Mouse (Mus musculus) heart, embryonic 10.5 days (tissue): Measurements from ENCODE around the gene Rtkn2. TPM values are rescaled to one million over a fixed set of nuclear protein-coding genes. Genes with fewer than 3 reads are reported as not detected.

ENCODE experiments used
- DNase-seq: peaks from one replicate; pipeline ENCODE4 v3.0.0-alpha.2; 2017; ENCODE audit warnings: low spot score
- H3K27ac ChIP-seq: fragments of 300-500 bp; sonication (generic); 2 replicates; pipeline ENCODE4 v1.5.1; 2016; ENCODE audit warnings: mild to moderate bottlenecking
- H3K27me3 ChIP-seq: fragments of 300-500 bp; sonication (generic); 2 replicates; pipeline ENCODE4 v1.6.1; 2016; ENCODE audit warnings: mild to moderate bottlenecking; ENCODE audit not compliant: poor library complexity, insufficient read depth, severe bottlenecking
- H3K36me3 ChIP-seq: fragments of 300-500 bp; sonication (generic); 2 replicates; pipeline ENCODE4 v1.6.1; 2016; ENCODE audit warnings: mild to moderate bottlenecking, moderate library complexity
- H3K4me1 ChIP-seq: fragments of 300-500 bp; sonication (generic); 2 replicates; pipeline ENCODE4 v1.6.1; 2016; ENCODE audit warnings: mild to moderate bottlenecking
- H3K4me3 ChIP-seq: fragments of 300-500 bp; sonication (generic); 2 replicates; pipeline ENCODE4 v1.5.1; 2016; ENCODE audit warnings: mild to moderate bottlenecking, moderate library complexity
- H3K9me3 ChIP-seq: fragments of 300-500 bp; sonication (generic); 2 replicates; pipeline ENCODE4 v1.6.1; 2016; ENCODE audit warnings: mild to moderate bottlenecking, moderate library complexity
- WGBS: fragments of 180-500 bp; shearing (Covaris S2); methylation state at CpG from one replicate; pipeline ENCODE4 v1.1.7; 2016; 5-methylcytosine and 5-hydroxymethylcytosine counted together
- polyA plus RNA-seq: library from polyadenylated mRNA; unstranded; fragments of >200 nt; fragmentation: Nextera tagmentation; extraction: Ambion mirVana; gene quantifications from 2 replicates; pipeline ENCODE4 v1.2.1, GENCODE M21; 2016

Rtkn2 gene
- polyA plus RNA-seq, 1 experiment from 2014 or later = 7.1 TPM

DNA sequence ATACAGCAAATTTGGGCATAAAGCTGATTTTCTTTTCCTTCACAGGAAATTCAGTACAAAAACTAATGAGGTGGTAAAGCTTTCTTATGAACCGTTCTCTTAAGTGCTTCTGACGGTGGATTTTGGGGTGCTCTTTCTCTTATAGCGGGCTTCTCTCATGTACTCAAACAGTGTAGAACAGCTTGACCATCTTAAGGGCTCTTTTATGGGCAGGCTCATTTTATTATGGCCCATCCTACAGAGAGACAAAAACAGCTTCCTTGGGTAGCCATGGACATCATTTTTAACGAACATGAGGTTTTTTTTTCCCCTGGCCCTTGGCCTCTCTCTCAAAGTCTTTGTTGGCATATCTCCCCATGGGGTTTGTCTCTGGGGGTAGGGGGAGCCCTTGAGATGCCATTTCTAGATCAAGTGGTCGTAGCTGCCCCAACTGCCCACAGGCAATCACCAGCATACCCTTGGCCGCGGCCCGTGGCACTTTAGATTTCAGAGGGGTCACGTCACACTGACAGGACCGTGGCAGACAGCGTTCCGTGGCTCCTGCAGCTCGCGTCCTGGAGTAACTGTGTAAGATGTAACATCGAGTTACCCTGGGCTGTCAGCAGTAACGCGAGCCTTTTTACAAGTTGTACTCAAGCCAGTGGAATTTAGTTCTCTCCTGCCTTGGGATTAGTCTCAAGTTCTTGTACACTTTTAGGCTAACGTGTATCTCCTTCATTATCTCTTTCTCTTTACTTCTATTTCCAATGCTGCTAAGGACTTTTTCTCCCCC lies 24.5 kb downstream of the Rtkn2 start:
- Histone ChIP-seq H3K27me3 (no peaks in the 10 kb centered on the region), H3K27ac (no peak overlapping the region), H3K36me3 (0 out of 2 replicates have a peak, but pooled peaks cover 2% of the 10 kb centered on the region), H3K4me3 (no peak overlapping the region), H3K9me3 (no peaks in the 10 kb centered on the region), H3K4me1 (0 out of 2 replicates have a peak, but pooled peaks cover 5% of the 10 kb centered on the region)
- no peak for DNase-seq
- WGBS = 78% methylated on average over 18 of the region's 18 CpGs

DNA sequence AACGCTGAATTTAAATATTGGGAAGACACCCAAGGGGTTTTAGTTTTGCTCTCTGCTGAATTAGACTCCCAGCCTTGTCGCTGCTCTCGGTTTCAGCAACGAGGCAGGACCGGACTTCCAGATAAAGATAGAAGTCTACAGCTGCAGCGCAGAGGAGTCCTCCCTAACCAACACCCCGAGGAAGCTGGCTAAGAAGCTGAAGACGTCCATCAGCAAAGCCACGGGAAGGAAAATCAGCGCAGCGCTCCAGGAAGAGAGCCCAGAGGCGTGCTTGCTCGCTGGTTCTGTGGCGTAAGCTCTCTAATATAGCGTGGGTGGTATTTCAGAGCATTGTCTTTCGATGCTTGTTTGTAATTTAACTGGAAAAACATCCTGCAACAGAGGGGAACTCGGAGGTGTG lies 26.0 kb downstream of the Rtkn2 start:
- no peaks in the 10 kb centered on the region for H3K9me3 ChIP-seq
- H3K27me3 ChIP-seq = no peaks in the 10 kb centered on the region
- DNase-seq = no peak
- no peak overlapping the region for H3K27ac ChIP-seq
- no peak overlapping the region for H3K4me3 ChIP-seq
- 72% methylated on average over 17 of the region's 17 CpGs for WGBS
- 0 out of 2 replicates have a peak, but pooled peaks cover 5% of the 10 kb centered on the region for H3K4me1 ChIP-seq
- 0 out of 2 replicates have a peak, but pooled peaks cover 2% of the 10 kb centered on the region for H3K36me3 ChIP-seq

DNA sequence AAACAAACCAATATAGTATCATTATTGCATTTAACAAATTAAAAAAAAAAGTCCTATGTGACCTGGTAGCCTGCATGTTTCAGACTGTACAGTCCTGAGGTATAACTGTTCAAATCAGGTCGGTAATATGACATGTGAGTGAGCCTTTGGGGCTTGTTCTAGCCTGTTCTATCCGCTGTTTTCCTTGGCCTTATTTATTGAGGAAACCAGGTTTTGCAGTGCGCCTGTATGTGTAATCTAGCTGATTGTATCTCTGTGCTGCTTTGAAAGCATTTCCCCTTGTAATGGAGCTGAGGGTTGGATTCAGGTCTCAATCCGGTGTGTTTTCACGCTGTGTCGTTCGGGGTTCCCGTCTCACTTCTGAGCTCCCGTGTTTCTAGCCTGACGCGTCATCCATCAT lies 27.1 kb downstream of the Rtkn2 start:
- Histone ChIP-seq H3K4me3 (no peak overlapping the region), H3K27me3 (no peaks in the 10 kb centered on the region), H3K27ac (no peak overlapping the region), H3K9me3 (no peaks in the 10 kb centered on the region), H3K4me1 (0 out of 2 replicates have a peak, but pooled peaks cover 5% of the 10 kb centered on the region), H3K36me3 (peaks cover 9% of the 10 kb centered on the region)
- 85% methylated on average over 11 of the region's 11 CpGs for WGBS
- no peak for DNase-seq

DNA sequence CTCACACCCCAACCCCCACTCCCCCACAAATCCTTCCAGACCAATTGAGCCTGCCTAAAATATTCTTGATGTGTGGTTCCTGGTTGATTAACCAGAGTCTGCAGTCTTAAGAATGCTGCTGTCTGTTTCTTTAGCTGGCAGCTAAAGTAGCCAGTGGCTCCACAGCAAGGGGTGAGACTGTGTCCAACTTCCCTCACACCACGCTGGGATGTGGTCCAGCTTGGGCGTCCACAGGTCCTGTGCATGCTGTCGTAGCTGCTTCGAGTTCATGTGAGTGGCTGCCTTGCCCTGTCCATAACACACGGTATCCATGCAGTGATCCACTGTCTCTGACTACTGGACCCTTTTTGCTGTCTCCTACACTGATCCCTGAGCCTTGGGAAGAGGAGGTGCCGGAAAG lies 27.7 kb downstream of the Rtkn2 start:
- Histone ChIP-seq H3K4me3 (no peak overlapping the region), H3K36me3 (peaks cover 15% of the 10 kb centered on the region), H3K9me3 (no peaks in the 10 kb centered on the region), H3K4me1 (0 out of 2 replicates have a peak, but pooled peaks cover 5% of the 10 kb centered on the region), H3K27ac (0 out of 2 replicates have a peak overlapping the region, but pooled peaks have one; percentile 19), H3K27me3 (no peaks in the 10 kb centered on the region)
- whole genome bisulfite sequencing = 94% methylated on average over 6 of the region's 6 CpGs
- no peak for DNase-seq

DNA sequence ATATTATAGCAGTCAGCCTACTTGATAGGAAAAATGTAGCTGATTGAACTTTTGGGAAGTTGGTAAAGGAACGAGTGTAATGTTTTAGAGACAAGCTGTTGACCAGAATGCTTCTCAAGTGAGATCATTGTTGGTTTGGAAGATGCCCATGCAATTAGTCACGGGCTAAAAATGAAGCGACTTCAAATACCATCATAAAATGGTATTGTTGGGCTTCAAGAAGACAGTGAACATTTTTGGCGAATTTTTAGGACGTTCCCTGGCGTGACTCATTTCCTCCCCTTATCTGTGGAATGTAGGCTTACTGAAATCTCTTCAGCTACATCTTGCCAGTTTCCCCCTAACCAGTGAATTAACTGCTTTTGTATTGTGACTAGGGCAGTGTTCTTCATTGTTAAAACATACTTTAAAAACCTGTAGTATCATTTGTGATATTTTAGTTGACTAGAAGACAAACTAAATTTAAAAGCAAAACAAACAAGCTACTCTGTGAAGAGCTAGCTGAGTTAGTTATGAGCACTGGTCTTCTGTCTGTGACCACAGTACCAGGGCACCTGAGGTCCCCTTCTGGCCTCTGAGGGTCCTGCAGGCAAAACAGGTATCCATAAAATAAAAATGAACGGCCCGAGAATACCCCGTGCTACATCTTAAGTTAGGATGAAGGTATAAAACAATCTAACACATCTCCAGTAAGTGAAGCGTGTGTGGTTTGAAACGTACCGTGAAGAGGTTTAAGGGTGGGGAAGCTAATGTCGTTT lies 29.0 kb downstream of the Rtkn2 start:
- 0 out of 2 replicates have a peak, but pooled peaks cover 5% of the 10 kb centered on the region for H3K4me1 ChIP-seq
- H3K36me3 ChIP-seq = peaks cover 22% of the 10 kb centered on the region
- H3K9me3 ChIP-seq = no peaks in the 10 kb centered on the region
- no peak overlapping the region for H3K4me3 ChIP-seq
- 0 out of 2 replicates have a peak overlapping the region, but pooled peaks have one; percentile 16 for H3K27ac ChIP-seq
- no peaks in the 10 kb centered on the region for H3K27me3 ChIP-seq
- 56% methylated on average over 13 of the region's 13 CpGs for WGBS
- DNase-seq = no peak

DNA sequence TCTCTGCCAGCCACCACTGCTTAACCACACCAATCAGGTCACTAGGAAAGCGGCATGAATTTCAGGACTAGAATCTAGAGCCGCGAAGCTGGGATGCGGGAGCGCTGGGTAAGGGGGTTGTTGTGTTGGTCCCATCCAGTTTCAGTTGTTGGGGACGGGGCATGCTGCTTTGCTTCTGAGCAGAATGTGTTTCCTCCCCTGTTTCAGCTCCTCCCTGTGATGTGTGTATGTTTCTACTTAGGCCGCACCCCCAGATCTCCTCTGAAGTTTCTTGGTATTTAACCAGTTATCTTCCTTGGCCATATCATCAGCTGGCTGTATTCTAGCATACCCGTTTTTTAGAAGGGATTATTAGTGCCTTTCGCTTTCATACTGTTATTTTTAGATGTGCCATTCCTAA lies 29.9 kb downstream of the Rtkn2 start:
- 80% methylated on average over 9 of the region's 9 CpGs for WGBS
- H3K4me3 ChIP-seq = no peak overlapping the region

DNA sequence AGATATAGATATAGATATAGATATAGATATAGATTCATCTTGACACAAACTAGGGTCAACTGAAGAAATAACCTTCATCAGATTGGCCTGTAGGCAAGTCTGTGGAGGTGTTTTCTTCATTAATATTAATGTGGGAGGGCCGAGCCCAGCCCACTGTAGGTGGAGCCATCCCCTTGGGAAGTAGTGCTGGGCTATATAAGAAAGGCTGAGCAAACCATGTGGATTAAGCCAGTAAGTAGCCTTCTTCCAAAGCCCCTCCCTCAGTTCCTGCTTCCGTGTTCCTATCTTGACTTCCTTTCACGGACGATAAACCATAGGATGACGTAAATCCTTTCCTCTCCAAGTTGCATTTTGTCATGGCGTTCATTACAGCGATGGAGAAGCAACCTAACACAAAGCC lies 30.5 kb downstream of the Rtkn2 start:
- H3K4me1 ChIP-seq = 0 out of 2 replicates have a peak, but pooled peaks cover 5% of the 10 kb centered on the region
- no peaks in the 10 kb centered on the region for H3K9me3 ChIP-seq
- peaks cover 22% of the 10 kb centered on the region for H3K36me3 ChIP-seq
- H3K27ac ChIP-seq = no peak overlapping the region
- H3K27me3 ChIP-seq = no peaks in the 10 kb centered on the region
- DNase-seq = no peak
- H3K4me3 ChIP-seq = no peak overlapping the region
- 91% methylated on average over 7 of the region's 7 CpGs for WGBS

More for the DNA sequence above, 29.9 kb downstream of the Rtkn2 start:
- Histone ChIP-seq H3K4me1 (0 out of 2 replicates have a peak, but pooled peaks cover 5% of the 10 kb centered on the region), H3K9me3 (no peaks in the 10 kb centered on the region), H3K36me3 (peaks cover 22% of the 10 kb centered on the region), H3K27me3 (no peaks in the 10 kb centered on the region), H3K27ac (no peak overlapping the region)
- no peak for DNase-seq

DNA sequence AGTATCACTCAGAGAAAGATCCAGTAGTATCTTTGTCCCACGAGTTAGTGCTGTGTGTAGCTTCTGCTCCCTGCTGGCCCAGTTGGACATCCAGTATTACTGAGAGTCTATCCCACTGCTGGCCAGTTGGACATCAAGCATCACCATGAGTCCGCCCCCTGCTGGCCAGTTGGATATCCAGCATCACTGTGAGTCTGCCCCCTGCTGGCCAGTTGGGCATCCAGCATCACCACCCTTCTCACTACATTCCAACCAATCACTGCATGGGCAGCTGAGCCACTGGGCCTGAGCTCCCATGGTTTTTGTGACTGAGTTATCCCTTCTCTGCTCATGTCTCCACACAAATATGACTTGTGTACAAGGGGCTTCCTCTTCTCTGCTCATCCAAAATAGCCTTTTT lies 33.8 kb downstream of the Rtkn2 start:
- Histone ChIP-seq H3K27me3 (no peaks in the 10 kb centered on the region), H3K4me3 (no peak overlapping the region), H3K27ac (no peak overlapping the region), H3K36me3 (peaks cover 22% of the 10 kb centered on the region), H3K4me1 (0 out of 2 replicates have a peak, but pooled peaks cover 5% of the 10 kb centered on the region), H3K9me3 (no peaks in the 10 kb centered on the region)
- DNase-seq = no peak
- 80% methylated on average over 2 of the region's 2 CpGs for WGBS

DNA sequence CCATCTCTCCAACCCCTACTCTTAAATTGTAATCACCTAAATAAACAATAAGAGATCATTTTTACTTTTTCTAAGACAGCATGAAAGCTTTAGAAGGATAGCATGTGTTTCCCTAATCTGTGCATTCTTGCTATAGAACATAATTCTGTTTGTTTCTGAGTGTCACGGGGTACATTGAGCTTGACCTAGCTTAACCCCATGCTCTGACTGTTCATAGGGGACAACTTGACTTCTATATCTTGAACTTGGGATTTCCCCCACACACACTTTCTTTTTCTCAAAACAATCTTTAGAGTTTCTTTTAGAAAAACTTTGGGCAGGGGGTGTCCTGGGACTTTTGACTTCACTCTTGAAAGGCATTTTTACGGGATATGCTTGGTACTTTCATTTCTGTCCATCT lies 41.4 kb downstream of the Rtkn2 start:
- peaks cover 14% of the 10 kb centered on the region for H3K36me3 ChIP-seq
- no peak overlapping the region for H3K27ac ChIP-seq
- H3K4me3 ChIP-seq = no peak overlapping the region
- no peak for DNase-seq
- H3K27me3 ChIP-seq = no peaks in the 10 kb centered on the region
- H3K4me1 ChIP-seq = no peaks in the 10 kb centered on the region
- peaks cover 6% of the 10 kb centered on the region; the same call in 1 of the 2 replicates for H3K9me3 ChIP-seq
- WGBS = 89% methylated on average over 2 of the region's 2 CpGs

DNA sequence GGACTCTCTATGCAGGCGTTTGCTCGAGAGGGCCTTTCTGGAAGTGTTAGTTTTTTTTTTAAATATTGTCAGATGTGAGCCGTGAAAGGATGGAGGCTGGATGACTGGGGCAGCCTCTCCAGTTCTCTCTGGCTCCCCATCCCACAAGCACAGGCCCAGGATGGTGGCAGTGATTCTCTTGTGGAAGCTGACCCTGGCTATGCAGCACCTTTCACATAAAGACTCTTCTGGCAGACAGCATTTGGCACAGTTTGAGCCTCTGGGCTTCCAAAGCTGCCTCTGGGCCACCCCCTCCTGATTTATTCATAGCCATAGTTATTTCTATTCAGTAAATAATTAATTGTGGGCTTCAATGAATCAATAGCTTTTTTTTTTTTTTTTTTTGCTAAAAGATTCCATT lies 46.3 kb downstream of the Rtkn2 start:
- no peaks in the 10 kb centered on the region for H3K27me3 ChIP-seq
- 81% methylated on average over 3 of the region's 3 CpGs for WGBS
- DNase-seq = no peak
- H3K4me3 ChIP-seq = no peak overlapping the region
- H3K36me3 ChIP-seq = 0 out of 2 replicates have a peak, but pooled peaks cover 4% of the 10 kb centered on the region
- H3K4me1 ChIP-seq = peaks cover 3% of the 10 kb centered on the region; the same call in 1 of the 2 replicates
- no peaks in the 10 kb centered on the region for H3K9me3 ChIP-seq
- H3K27ac ChIP-seq = no peak overlapping the region

DNA sequence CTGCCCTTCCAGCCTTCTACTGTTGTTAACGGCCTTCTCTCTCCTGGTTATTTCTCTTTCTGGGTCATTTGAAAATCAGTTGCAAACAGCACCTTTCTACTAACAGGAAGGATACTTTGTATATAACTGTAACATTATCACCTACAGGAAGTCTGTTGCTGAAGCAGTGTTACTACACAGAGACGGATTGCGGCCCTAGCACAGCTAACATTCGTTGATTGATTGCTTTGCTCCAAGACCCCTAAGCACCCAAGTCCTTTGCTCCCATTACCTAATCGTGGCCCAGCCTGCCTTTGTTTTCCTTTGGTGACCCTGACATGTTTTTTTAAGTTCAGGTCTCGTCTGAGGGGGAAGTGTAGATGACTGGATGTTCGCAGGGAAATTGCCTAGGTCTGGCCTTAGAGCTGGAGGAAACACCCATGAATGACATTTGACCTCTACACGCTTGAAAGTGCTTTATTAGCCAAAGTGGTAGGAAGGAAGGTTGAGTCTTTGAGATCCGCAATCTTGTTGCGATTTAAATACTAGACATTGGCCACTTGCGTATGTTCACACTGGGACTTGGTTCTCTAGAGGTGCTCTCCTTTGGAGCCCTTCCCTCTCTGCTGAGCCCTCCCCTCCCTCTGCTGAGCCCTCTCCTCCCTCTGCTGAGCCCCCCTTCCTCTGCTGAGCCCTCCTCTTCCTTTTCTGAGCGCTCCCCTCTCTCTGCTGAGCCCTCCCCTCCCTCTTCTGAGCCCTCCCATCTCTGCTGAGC lies 49.1 kb downstream of the Rtkn2 start:
- H3K27me3 ChIP-seq = no peaks in the 10 kb centered on the region
- 54% methylated on average over 12 of the region's 12 CpGs for WGBS
- peaks cover 3% of the 10 kb centered on the region; the same call in 1 of the 2 replicates for H3K4me1 ChIP-seq
- no peak overlapping the region for H3K4me3 ChIP-seq
- DNase-seq = no peak
- H3K36me3 ChIP-seq = peaks cover 9% of the 10 kb centered on the region; the same call in 1 of the 2 replicates
- H3K9me3 ChIP-seq = no peaks in the 10 kb centered on the region
- peak overlapping the region; percentile 38; the same call in 1 of the 2 replicates for H3K27ac ChIP-seq

DNA sequence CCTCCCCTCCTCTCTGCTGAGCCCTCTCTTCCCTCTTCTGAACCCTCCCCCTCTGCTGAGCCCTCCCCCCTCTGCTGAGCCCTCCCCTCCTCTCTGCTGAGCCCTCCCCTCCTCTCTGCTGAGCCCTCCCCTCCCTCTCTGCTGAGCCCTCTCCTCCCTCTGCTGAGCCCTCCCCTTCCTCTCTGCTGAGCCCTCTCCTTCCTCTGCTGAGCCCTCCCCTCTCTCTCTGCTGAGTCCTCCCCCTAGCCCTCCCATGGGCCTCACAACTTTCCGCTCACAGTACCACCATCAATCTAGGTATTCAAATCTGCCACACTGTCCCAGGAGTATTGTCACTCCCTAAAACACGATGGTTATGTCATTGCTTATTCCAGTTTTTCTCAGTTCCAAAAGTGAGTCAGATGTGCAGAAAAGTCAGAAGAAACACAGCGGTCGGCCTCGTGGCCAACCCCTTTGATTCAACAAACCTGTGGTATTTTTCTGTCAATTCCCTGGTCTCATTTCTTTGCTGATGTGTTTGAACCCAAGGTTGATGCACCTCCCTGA lies 49.8 kb downstream of the Rtkn2 start:
- no peak for DNase-seq
- Histone ChIP-seq H3K27me3 (no peaks in the 10 kb centered on the region), H3K4me3 (no peak overlapping the region), H3K27ac (peak overlapping the region; percentile 38; the same call in 1 of the 2 replicates), H3K4me1 (peaks cover 3% of the 10 kb centered on the region; the same call in 1 of the 2 replicates), H3K36me3 (peaks cover 9% of the 10 kb centered on the region; the same call in 1 of the 2 replicates), H3K9me3 (no peaks in the 10 kb centered on the region)
- WGBS = 84% methylated on average over 5 of the region's 5 CpGs
